Mouse (Mus musculus) activated CD4-positive, CD25-positive, alpha-beta regulatory T cell (primary cell): ENCODE measurements around the gene Gm7929. TPM values are rescaled to one million over a fixed set of nuclear protein-coding genes. Genes with fewer than 3 reads are reported as not detected.

Source experiments
- polyA plus RNA-seq, 2 experiments: library from polyadenylated mRNA; unstranded; fragments of 100-300 nt; shearing (Covaris generic); gene quantifications; one replicate each; pipeline ENCODE4 v1.2.1; 2017

Gene Gm7929
- not detected for polyA plus RNA-seq

GRCm38 (mm10) chr14:41750514-41750913 lies at the start of gene Gm7929:
Gene Gm7929 (minus strand): TSS chr14:41750614.

GRCm38 (mm10) chr14:41772341-41772740 lies 21.9 kb upstream of the Gm7929 start, which contains the start of gene Gm47189:
Gene Gm47189 (minus strand): TSS chr14:41772441.

GRCm38 (mm10) chr14:41701785-41702184 lies 48.6 kb downstream of the Gm7929 start, which contains the start of gene Gm8068:
Gene Gm8068 (minus strand): TSS chr14:41701885.

Other genes starting within 250 kb of the Gm7929 start
- not detected for gene Gm7970, start 195.0 kb downstream of the Gm7929 start, polyA plus RNA-seq
- under 1 TPM; 0.29 to 0.44 TPM for gene 1700049E17Rik2, start 177.4 kb downstream of the Gm7929 start, polyA plus RNA-seq
- under 1 TPM in 1 of 2 experiments, not detected in 1; 0.43 TPM for gene Gm3072, start 126.0 kb downstream of the Gm7929 start, polyA plus RNA-seq
- gene Gm3676, start 104.1 kb downstream of the Gm7929 start, polyA plus RNA-seq, result not detected
- under 1 TPM in 1 of 2 experiments, not detected in 1; 0.29 TPM for gene Gm8068, start 48.7 kb downstream of the Gm7929 start, polyA plus RNA-seq
- gene Gm47189, start 21.8 kb upstream of the Gm7929 start, polyA plus RNA-seq, result not detected
- not detected for gene Gm7980, start 156.7 kb upstream of the Gm7929 start, polyA plus RNA-seq
- not detected for gene 1700049E17Rik1, start 174.3 kb upstream of the Gm7929 start, polyA plus RNA-seq
- gene 1700024B05Rik, start 193.4 kb upstream of the Gm7929 start, polyA plus RNA-seq, result under 1 TPM in 1 of 2 experiments, not detected in 1; 0.14 TPM
- gene Gm6401, start 217.3 kb upstream of the Gm7929 start, polyA plus RNA-seq, result not detected
- not detected for gene Gm3543, start 232.7 kb upstream of the Gm7929 start, polyA plus RNA-seq